Mouse (Mus musculus): ENCODE measurements around the gene Gm12258.

DNA sequence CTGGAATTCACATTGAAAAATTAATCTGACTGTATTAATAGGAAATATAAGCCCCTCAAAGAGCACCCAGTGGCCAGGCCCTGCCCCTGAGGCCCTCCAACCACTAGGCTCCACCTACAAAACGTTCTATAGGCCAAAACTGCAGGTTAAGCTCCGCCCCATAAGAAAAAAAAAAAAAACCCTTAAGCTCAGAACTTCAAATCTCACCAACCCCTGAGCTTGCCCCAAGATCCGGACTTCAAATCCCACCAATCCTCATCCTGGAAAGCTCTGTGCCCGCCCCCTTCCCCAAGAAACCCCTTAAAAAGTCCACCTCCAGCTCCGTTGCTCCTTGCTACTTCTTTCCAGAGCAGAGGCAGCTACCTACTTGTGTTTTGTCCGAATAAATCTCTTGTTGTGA, 57.9 kb downstream of the Gm12258 start:
- TF ChIP-seq POLR2A (IDR thresholded peaks at IDR 0.05; ENCODE audit: extremely low read depth, insufficient read depth, low read length) = no peak
- TF ChIP-seq CTCF (IDR thresholded peaks at IDR 0.05; ENCODE audit: low read depth, low read length) = no peak

Data from liver, adult 2 months (tissue).